Mouse (Mus musculus) 3T3-L1 (cell line): ENCODE measurements around the gene Ccdc167.

Experiments
- DNase-seq: peaks from one replicate; pipeline ENCODE4 v3.0.0-alpha.2; 2015; ENCODE audit warnings: low read depth, low spot score

Ccdc167 gene

GRCm38 (mm10) chr17:29716732-29717445, at the start of gene Ccdc167:
TSS of gene Ccdc167 (minus strand) at chr17:29717044.
- peak; percentile 98 for DNase-seq

DNA sequence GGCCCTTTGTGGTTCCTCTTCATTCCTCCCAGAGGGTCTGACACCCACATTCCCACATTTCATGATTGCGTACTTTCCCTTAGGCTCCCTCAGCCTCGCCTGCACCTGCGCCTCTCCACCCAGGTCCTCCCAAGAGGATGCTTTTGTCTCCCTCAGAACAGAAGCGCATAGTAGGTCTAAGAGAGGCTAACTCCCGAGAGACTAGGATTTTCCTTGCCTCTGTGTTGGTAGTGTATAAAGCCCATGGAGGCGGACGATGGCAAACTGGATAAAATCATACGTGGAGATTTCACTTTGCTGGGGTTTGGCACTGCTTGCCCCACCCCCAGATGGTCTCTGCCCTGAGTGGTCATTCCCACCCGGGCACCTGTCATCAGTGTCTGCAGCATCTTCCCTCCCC, 48.5 kb upstream of the Ccdc167 start:
- no peak for DNase-seq

GRCm38 (mm10) chr17:29762551-29762950, 45.7 kb upstream of the Ccdc167 start:
- peak; percentile 65 for DNase-seq

DNA sequence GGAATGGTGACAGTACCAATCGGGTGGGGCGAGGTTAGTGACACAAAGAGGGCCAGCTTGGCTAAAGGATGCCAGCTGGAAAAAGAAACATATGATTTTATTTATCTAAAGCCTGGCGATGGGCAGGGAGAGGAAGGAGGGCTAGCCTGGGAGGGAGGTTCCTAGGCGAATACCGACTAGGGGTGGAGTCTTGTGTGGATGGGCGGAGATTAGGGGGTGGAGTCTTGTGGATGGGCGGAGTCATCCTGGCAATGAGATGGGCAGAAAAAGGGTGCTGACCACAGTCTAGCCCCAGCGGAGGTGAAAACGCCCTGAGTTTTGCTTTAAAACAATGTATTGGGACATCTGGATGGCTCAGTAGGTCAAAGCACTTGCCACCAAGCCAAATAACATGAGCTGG, 45.1 kb upstream of the Ccdc167 start:
- no peak for DNase-seq

GRCm38 (mm10) chr17:29760404-29761375, 43.8 kb upstream of the Ccdc167 start:
- no peak for DNase-seq

DNA sequence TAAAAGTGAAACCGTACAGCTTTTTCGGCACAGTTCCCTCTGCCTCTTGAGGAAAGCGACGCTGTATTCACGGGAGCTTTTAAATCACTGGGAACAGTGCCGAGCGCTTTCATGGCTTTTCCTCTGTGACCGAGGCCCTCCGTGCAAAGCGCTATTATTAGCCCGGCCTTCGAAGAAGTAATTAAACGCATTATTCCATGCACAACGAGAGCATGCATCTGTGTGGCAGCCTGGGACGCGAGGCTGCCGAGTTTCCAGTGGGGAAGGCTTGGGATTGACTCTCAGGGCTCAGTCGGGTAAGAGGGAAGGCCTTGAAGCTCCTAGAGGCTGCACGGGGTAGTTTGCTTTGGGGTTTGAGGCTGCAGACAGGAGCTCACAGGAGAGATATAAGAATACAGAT, 43.1 kb upstream of the Ccdc167 start:
- DNase-seq, result no peak

DNA sequence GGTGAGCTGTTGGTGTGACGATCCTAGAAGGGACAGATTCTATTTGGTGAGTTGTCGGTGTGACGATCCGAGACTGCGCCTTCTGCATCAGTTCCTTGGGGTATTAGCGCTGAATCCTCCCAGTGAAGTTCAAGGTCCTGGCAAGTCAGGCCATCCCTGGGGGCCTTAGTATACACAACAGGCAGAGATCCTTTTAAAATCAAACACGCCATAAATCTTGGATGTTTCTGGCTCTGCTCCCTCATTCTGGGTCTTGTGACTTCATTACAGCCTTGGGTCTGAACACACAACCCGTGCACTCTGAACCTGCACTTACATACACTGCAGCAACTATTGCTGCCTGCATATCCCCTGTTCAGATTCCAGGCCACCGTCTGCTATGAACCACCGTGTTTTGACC, 39.5 kb upstream of the Ccdc167 start:
- DNase-seq, result no peak

GRCm38 (mm10) chr17:29754510-29754909, 37.7 kb upstream of the Ccdc167 start:
- no peak for DNase-seq

GRCm38 (mm10) chr17:29747466-29747865, 30.6 kb upstream of the Ccdc167 start:
- DNase-seq, result no peak

DNA sequence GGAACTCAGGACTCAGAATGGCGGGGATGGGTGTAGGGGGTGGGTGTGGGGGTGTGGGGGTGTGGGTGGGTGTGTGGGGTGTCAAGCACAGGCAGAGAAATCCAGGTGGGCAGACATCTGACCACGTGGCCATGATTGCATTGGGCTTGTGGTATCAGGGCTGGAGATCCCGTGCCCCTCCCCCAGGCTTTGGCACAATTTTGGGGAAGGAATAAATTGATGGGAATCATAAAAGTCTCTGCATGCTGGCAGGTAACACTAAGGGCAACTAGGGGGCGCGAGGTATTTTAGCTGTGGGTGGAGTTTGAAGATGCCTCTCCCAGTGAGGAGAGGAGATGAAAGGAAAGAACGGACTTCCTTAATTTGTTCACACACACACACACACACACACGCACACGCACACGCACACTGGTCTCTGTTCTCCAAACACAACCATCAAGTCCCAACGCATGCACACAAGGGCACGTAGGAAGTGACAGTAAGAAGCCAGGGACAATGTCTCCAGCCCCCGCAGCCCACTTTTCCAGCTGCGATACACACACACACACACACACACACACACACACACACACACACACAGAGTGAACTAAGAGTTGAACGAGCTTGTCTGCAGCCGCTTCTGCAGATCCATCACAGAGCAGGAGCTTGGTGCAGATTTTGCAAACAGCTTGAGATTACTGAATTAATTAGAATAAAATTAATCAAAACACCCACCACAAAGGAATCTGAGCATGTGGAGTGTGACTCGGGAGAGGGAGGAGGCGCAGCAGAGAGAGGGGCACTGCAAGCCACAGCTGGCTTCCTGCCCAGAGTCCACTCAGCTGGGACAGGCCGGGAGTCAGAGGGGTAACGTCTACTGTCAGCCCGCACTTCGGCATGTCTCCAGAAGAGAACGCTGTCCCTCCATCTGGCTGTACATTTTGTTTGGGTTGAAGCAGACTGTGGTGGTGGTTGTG, 21.3 kb upstream of the Ccdc167 start:
- no peak for DNase-seq

- no peak for DNase-seq
These were observed 19.7 kb upstream of the Ccdc167 start for GRCm38 (mm10) chr17:29736448-29737014.

DNA sequence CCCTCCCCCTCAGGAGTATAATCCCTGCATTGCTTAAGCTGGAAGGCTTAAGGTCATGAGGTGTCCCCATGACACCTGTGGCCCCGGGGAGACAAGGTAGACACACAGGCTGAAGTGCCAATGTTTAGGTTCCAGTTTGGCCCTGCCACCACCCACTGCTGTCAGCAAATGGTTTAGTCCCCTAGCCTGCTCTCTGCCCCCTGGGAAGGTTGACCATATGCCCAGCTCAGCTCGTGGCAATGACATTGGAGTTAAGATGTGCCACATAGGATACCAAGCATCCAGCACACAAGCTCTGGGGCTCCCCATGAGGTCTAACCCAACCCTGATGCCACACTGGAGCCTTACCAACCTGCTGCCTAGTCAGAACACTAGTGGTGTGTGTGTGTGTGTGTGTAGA, 15.7 kb upstream of the Ccdc167 start:
- DNase-seq, result no peak

DNA sequence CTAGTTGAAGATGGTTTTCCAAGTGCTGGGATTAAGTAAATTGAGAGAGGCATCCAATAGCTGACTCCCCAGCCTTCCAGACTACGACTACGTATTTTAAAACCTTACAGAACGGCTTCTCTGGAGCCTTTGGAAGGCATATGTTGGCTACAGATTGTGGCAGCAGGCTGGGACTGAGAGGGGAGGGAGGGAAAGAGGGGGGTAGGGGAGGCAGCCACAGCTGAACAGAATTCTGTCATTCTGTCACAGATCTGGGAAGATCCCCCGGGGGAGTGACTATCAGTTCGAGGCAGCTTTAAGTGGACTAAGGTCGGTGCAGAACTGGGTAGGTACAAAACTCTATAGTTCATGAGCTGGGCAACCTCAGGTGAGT, 15.1 kb upstream of the Ccdc167 start:
- no peak for DNase-seq

- no peak for DNase-seq
These were observed 14.6 kb upstream of the Ccdc167 start for GRCm38 (mm10) chr17:29731266-29731952.

- DNase-seq, result no peak
These were observed 13.8 kb upstream of the Ccdc167 start for GRCm38 (mm10) chr17:29730510-29731265.

DNA sequence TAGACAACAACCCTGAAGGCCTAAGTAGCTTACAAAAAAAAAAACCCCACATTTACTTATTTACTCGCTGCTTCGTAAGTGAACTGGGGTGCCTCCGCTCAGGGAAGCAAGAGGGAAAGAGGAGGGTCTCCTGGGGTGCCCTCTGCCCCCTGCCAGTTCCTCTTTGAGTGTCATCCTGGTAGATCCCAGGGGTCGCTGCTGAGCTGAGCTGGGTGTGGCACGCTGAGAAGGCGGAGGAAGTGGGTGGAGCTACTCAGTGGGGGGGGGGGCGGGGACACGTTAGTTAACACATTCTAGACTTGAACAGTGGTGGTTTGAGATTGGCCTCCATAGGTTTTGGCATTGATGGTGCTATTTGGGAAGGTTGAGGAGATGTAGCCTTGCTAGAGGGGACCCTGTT, 11.2 kb upstream of the Ccdc167 start:
- DNase-seq, result no peak

GRCm38 (mm10) chr17:29725027-29725620, 8.3 kb upstream of the Ccdc167 start:
- no peak for DNase-seq

GRCm38 (mm10) chr17:29724610-29725009, 7.8 kb upstream of the Ccdc167 start:
- no peak for DNase-seq

DNA sequence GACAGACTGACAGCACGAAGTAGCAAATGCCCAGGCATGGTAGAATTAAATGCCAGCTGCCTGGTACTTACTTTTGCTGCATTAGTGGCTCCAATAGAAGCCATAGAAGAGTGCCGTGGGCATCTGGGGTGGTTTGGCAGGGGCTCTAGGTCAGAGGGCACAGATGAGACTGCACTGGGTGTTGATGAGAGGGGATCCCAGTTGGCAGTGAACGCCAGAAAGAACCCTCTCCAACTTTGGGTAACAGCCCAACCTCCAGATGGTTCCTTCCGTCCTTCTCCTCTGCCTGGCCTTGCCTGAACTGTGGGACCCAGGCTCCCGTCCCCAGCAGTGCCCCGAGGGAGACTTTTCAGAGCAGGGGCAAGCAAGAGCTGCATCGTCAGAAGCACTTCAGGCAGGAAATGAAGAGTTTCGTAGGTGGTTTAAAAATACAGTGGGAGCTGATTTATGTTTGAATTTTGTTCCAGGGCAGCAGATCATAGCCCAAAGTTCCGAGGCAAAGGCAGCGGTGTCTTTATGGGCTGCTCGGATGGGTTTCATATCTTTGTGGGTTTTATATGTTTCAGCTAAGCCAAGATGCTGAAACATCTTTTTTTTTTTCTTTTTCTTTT, 4.0 kb upstream of the Ccdc167 start:
- no peak for DNase-seq
